Mouse (Mus musculus) midbrain, postnatal 0 days (tissue): ENCODE data around the gene Cd28. TPM values are rescaled to one million over a fixed set of nuclear protein-coding genes. Genes with fewer than 3 reads are reported as not detected.

Experiments used
- ATAC-seq: fragments of 200-750 bp; cut with Nextera tagmentation; 2 replicates; pipeline ENCODE4 v1.8.0; 2017; ENCODE audit warnings: moderate number of reproducible peaks, mild to moderate bottlenecking, moderate TSS enrichment, moderate library complexity; ENCODE audit not compliant: low FRiP score
- DNase-seq: peaks from one replicate; pipeline ENCODE4 v3.0.0-alpha.2; 2015; ENCODE audit warnings: low spot score
- H3K27ac ChIP-seq: fragments of 300-500 bp; sonication (generic); 2 replicates; pipeline ENCODE4 v1.5.1; 2014; ENCODE audit warnings: low read depth, mild to moderate bottlenecking, low read length, mixed read lengths
- H3K27me3 ChIP-seq: fragments of 300-500 bp; sonication (generic); 2 replicates; pipeline ENCODE4 v1.6.1; 2014; ENCODE audit warnings: low read length, control low read depth, mixed read lengths; ENCODE audit not compliant: insufficient read depth
- H3K36me3 ChIP-seq: fragments of 300-500 bp; sonication (generic); 2 replicates; pipeline ENCODE4 v1.6.1; 2014; ENCODE audit warnings: low read length, control low read depth, mixed read lengths; ENCODE audit not compliant: insufficient read depth
- H3K4me1 ChIP-seq: fragments of 300-500 bp; sonication (generic); 2 replicates; pipeline ENCODE4 v1.6.1; 2014; ENCODE audit warnings: mild to moderate bottlenecking, control low read depth, antibody characterized with exemption, low read length, mixed read lengths; ENCODE audit not compliant: insufficient read depth
- H3K4me2 ChIP-seq: fragments of 300-500 bp; sonication (generic); 2 replicates; pipeline ENCODE4 v1.6.1; 2014; ENCODE audit warnings: low read depth, mild to moderate bottlenecking, low read length, mixed read lengths; ENCODE audit not compliant: poor library complexity, severe bottlenecking
- H3K4me3 ChIP-seq: fragments of 300-500 bp; sonication (generic); 2 replicates; pipeline ENCODE4 v1.5.1; 2014; ENCODE audit warnings: low read depth, mild to moderate bottlenecking, low read length, moderate library complexity
- H3K9ac ChIP-seq: fragments of 300-500 bp; sonication (generic); replicated peaks from 2 replicates; pipeline ENCODE4 v1.6.1; 2014; ENCODE audit warnings: mild to moderate bottlenecking, low read length, moderate library complexity, mixed read lengths; ENCODE audit not compliant: poor library complexity, severe bottlenecking
- H3K9me3 ChIP-seq: fragments of 300-500 bp; sonication (generic); 2 replicates; pipeline ENCODE4 v1.6.1; 2016; ENCODE audit warnings: low read length, control low read depth
- CTCF ChIP-seq: IDR thresholded peaks from 2 replicates; pipeline ENCODE4 v1.5.1; 2016; ENCODE audit warnings: antibody characterized with exemption, mild to moderate bottlenecking
- WGBS: fragments of 180-500 bp; shearing (Covaris S2); extraction: QIAGEN DNeasy Blood & Tissue Kit; methylation state at CpG from one replicate; pipeline ENCODE4 v1.1.7; 2014; 5-methylcytosine and 5-hydroxymethylcytosine counted together
- polyA plus RNA-seq: library from polyadenylated mRNA; unstranded; fragments of >200 nt; fragmentation: Nextera tagmentation; extraction: Ambion mirVana; gene quantifications from 2 replicates; pipeline ENCODE4 v1.2.1, GENCODE M21; 2015
- total RNA-seq: library from RNA; depleted of rRNA; stranded (reverse); fragments of >200 nt; gene quantifications from 2 replicates; pipeline ENCODE4 v1.2.3, GENCODE M21; 2014

The Cd28 gene
- total and polyA plus RNA-seq, 2 experiments from 2014 or later: 0.12 TPM; not detected in 1

DNA sequence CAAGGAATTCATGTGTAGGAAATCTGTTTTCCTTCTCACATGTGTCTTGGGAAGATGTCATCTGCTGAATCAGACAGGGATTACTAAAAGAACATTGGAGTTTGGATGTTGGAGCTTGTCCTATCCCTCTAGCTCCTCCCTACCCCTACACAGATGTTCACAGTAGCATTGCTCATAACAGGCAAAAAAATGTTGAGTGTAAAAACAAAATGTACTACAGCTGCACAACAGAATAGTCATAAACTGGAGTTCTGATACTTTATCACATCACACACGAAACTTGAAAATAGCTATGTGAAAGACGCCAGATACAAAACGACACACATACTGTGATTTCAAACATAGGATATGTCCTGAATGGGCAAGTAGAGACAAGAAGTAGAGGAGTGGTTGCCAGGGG, 43.9 kb downstream of the Cd28 start:
- no peak for DNase-seq
- Histone ChIP-seq H3K27me3 (no peaks in the 10 kb centered on the region), H3K9me3 (no peaks in the 10 kb centered on the region), H3K4me3 (no peak overlapping the region), H3K4me2 (no peak overlapping the region), H3K27ac (no peak overlapping the region), H3K4me1 (no peaks in the 10 kb centered on the region), H3K36me3 (no peaks in the 10 kb centered on the region), H3K9ac (no peak overlapping the region)
- 94% methylated on average over 3 of the region's 3 CpGs for WGBS
- ATAC-seq: no peak
- TF ChIP-seq CTCF: no peak

GRCm38 (mm10) chr1:60761528-60762171, 45.0 kb downstream of the Cd28 start:
- no peak overlapping the region for H3K4me3 ChIP-seq
- H3K9me3 ChIP-seq: no peaks in the 10 kb centered on the region
- no peaks in the 10 kb centered on the region for H3K27me3 ChIP-seq
- 95% methylated on average over 3 of the region's 3 CpGs for WGBS
- H3K4me1 ChIP-seq: no peaks in the 10 kb centered on the region
- no peak for TF ChIP-seq CTCF
- H3K4me2 ChIP-seq: no peak overlapping the region
- no peak for ATAC-seq
- no peak for DNase-seq
- no peak overlapping the region for H3K9ac ChIP-seq
- no peaks in the 10 kb centered on the region for H3K36me3 ChIP-seq
- H3K27ac ChIP-seq: no peak overlapping the region

GRCm38 (mm10) chr1:60762451-60762850, 45.9 kb downstream of the Cd28 start:
- no peak overlapping the region for H3K9ac ChIP-seq
- no peaks in the 10 kb centered on the region for H3K9me3 ChIP-seq
- H3K4me3 ChIP-seq: no peak overlapping the region
- no peak overlapping the region for H3K27ac ChIP-seq
- H3K4me2 ChIP-seq: no peak overlapping the region
- no peaks in the 10 kb centered on the region for H3K36me3 ChIP-seq
- WGBS: 100% methylated on average over 1 of the region's 1 CpGs
- H3K27me3 ChIP-seq: no peaks in the 10 kb centered on the region
- ATAC-seq (no peak), DNase-seq (no peak)
- TF ChIP-seq CTCF: no peak
- H3K4me1 ChIP-seq: no peaks in the 10 kb centered on the region

GRCm38 (mm10) chr1:60762916-60763315, 46.3 kb downstream of the Cd28 start:
- H3K27ac ChIP-seq: no peak overlapping the region
- no peaks in the 10 kb centered on the region for H3K4me1 ChIP-seq
- DNase-seq (no peak), ATAC-seq (no peak)
- no peak overlapping the region for H3K4me2 ChIP-seq
- no peak overlapping the region for H3K4me3 ChIP-seq
- no peaks in the 10 kb centered on the region for H3K9me3 ChIP-seq
- H3K9ac ChIP-seq: no peak overlapping the region
- TF ChIP-seq CTCF: no peak
- 92% methylated on average over 20 of the region's 20 CpGs for WGBS
- no peaks in the 10 kb centered on the region for H3K36me3 ChIP-seq
- no peaks in the 10 kb centered on the region for H3K27me3 ChIP-seq

DNA sequence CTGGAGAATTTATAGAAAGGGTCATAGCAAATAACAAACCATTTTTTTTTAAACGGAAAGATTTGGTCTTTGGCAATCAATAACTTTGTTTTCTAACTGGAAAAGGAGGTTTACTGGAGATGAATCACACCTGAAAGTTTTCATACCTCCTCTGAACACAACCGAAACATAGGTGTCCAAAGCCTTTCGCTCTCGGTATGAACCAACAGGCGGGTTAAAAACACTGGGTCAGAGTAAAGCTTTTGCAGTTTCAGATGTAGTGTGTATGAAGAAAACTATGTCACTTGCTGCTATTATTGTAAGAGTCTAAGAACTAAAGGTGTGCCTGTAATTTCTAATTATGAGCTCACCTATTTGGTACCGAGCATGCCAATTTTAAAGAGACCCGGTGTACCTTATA, 55.2 kb downstream of the Cd28 start:
- no peak overlapping the region for H3K4me3 ChIP-seq
- DNase-seq (no peak), ATAC-seq (no peak)
- no peaks in the 10 kb centered on the region for H3K36me3 ChIP-seq
- H3K9me3 ChIP-seq: no peaks in the 10 kb centered on the region
- no peak overlapping the region for H3K4me2 ChIP-seq
- no peaks in the 10 kb centered on the region for H3K27me3 ChIP-seq
- H3K27ac ChIP-seq: no peak overlapping the region
- no peaks in the 10 kb centered on the region for H3K4me1 ChIP-seq
- no peak overlapping the region for H3K9ac ChIP-seq
- 93% methylated on average over 7 of the region's 7 CpGs for WGBS
- TF ChIP-seq CTCF: no peak

DNA sequence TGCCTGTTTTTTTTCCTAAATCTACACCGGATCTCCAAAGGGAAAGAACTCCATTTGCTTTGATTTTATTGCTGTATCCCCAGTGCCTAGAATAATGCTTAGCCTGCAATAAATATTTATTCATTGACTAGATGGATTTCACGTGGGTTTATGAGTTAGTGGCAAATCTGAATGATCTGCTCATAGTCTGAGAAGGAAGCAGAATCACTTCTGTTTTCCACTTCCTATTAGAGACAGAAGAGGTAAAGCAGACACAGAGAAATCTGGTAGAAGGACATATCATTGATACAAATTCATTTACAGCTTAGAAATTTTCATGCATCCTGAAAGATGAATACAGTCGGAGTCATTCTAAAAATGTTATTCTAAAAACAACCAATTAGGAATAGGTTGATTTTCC, 56.6 kb downstream of the Cd28 start:
- Histone ChIP-seq H3K4me2 (no peak overlapping the region), H3K27me3 (no peaks in the 10 kb centered on the region), H3K36me3 (no peaks in the 10 kb centered on the region), H3K9ac (no peak overlapping the region), H3K4me1 (no peaks in the 10 kb centered on the region), H3K27ac (no peak overlapping the region), H3K4me3 (no peak overlapping the region), H3K9me3 (no peaks in the 10 kb centered on the region)
- no peak for DNase-seq
- WGBS: 88% methylated on average over 3 of the region's 3 CpGs
- TF ChIP-seq CTCF: no peak
- ATAC-seq: no peak
